Mouse (Mus musculus) embryonic facial prominence, embryonic 15.5 days (tissue): ENCODE data around the gene Pdcl2. TPM values are rescaled to one million over a fixed set of nuclear protein-coding genes. Genes with fewer than 3 reads are reported as not detected.

Experiments used
- ATAC-seq: fragments of 200-750 bp; cut with Nextera tagmentation; 2 replicates; pipeline ENCODE4 v1.8.0; 2017; ENCODE audit warnings: low read depth, moderate TSS enrichment; ENCODE audit not compliant: insufficient number of reproducible peaks, low FRiP score, low TSS enrichment
- H3K27ac ChIP-seq: fragments of 300-500 bp; sonication (generic); replicated peaks from 2 replicates; pipeline ENCODE4 v1.5.1; 2015; ENCODE audit warnings: mild to moderate bottlenecking, inconsistent platforms
- H3K27me3 ChIP-seq: fragments of 300-500 bp; sonication (generic); 2 replicates; pipeline ENCODE4 v1.6.1; 2015; ENCODE audit warnings: inconsistent platforms
- H3K36me3 ChIP-seq: fragments of 300-500 bp; sonication (generic); 2 replicates; pipeline ENCODE4 v1.6.1; 2015; ENCODE audit warnings: mild to moderate bottlenecking, inconsistent platforms
- H3K4me1 ChIP-seq: fragments of 300-500 bp; sonication (generic); 2 replicates; pipeline ENCODE4 v1.6.1; 2015; ENCODE audit warnings: inconsistent platforms
- H3K4me2 ChIP-seq: fragments of 300-500 bp; sonication (generic); replicated peaks from 2 replicates; pipeline ENCODE4 v1.6.1; 2015; ENCODE audit warnings: mild to moderate bottlenecking, inconsistent platforms
- H3K4me3 ChIP-seq: fragments of 300-500 bp; sonication (generic); replicated peaks from 2 replicates; pipeline ENCODE4 v1.5.1; 2015; ENCODE audit warnings: mild to moderate bottlenecking, inconsistent platforms
- H3K9ac ChIP-seq: fragments of 300-500 bp; sonication (generic); 2 replicates; pipeline ENCODE4 v1.6.1; 2015; ENCODE audit warnings: inconsistent platforms
- H3K9me3 ChIP-seq: fragments of 300-500 bp; sonication (generic); replicated peaks from 2 replicates; pipeline ENCODE4 v1.6.1; 2016; ENCODE audit warnings: inconsistent platforms
- WGBS: fragments of 180-500 bp; shearing (Covaris S2); methylation state at CpG from one replicate; pipeline ENCODE4 v1.1.7; 2015; 5-methylcytosine and 5-hydroxymethylcytosine counted together
- polyA plus RNA-seq: library from polyadenylated mRNA; unstranded; fragments of >200 nt; fragmentation: Nextera tagmentation; extraction: Ambion mirVana; gene quantifications from 2 replicates; pipeline ENCODE4 v1.2.1, GENCODE M21; 2015

Gene Pdcl2
- polyA plus RNA-seq, 1 experiment from 2014 or later = not detected

GRCm38 (mm10) chr5:76303379-76303744 is 27.6 kb downstream of the Pdcl2 start:
- WGBS = 2% methylated on average over 11 of the region's 11 CpGs

GRCm38 (mm10) chr5:76302009-76302408 is 28.9 kb downstream of the Pdcl2 start:
- H3K4me1 ChIP-seq = peaks cover 6% of the 10 kb centered on the region; the same call in 1 of the 2 replicates
- no peaks in the 10 kb centered on the region for H3K27me3 ChIP-seq
- no peak overlapping the region for H3K4me3 ChIP-seq
- WGBS = 77% methylated on average over 2 of the region's 2 CpGs
- no peaks in the 10 kb centered on the region for H3K9me3 ChIP-seq
- H3K9ac ChIP-seq = no peak overlapping the region
- ATAC-seq = no peak
- H3K36me3 ChIP-seq = no peaks in the 10 kb centered on the region
- H3K27ac ChIP-seq = no peak overlapping the region
- no peak overlapping the region for H3K4me2 ChIP-seq

More at GRCm38 (mm10) chr5:76303379-76303744, 27.6 kb downstream of the Pdcl2 start:
- Histone ChIP-seq H3K4me1 (peaks cover 6% of the 10 kb centered on the region; the same call in 1 of the 2 replicates), H3K27me3 (no peaks in the 10 kb centered on the region), H3K36me3 (no peaks in the 10 kb centered on the region), H3K9ac (peak overlapping the region; percentile 90), H3K4me2 (peak overlapping the region; percentile 87), H3K4me3 (peak overlapping the region; percentile 96), H3K9me3 (no peaks in the 10 kb centered on the region), H3K27ac (peak overlapping the region; percentile 98)
- no peak for ATAC-seq

GRCm38 (mm10) chr5:76289234-76289691 is 41.7 kb downstream of the Pdcl2 start:
- Histone ChIP-seq H3K9me3 (no peaks in the 10 kb centered on the region), H3K4me1 (no peaks in the 10 kb centered on the region), H3K4me3 (no peak overlapping the region), H3K27me3 (no peaks in the 10 kb centered on the region), H3K4me2 (no peak overlapping the region), H3K36me3 (no peaks in the 10 kb centered on the region), H3K27ac (no peak overlapping the region), H3K9ac (no peak overlapping the region)
- no peak for ATAC-seq
- WGBS = 85% methylated on average over 8 of the region's 8 CpGs

- 91% methylated on average over 3 of the region's 3 CpGs for WGBS
Measured at GRCm38 (mm10) chr5:76288256-76288655, 42.7 kb downstream of the Pdcl2 start.

GRCm38 (mm10) chr5:76287062-76287461 is 43.9 kb downstream of the Pdcl2 start:
- Histone ChIP-seq H3K4me2 (no peak overlapping the region), H3K27ac (no peak overlapping the region), H3K4me3 (no peak overlapping the region), H3K4me1 (no peaks in the 10 kb centered on the region), H3K9ac (no peak overlapping the region), H3K27me3 (no peaks in the 10 kb centered on the region), H3K36me3 (no peaks in the 10 kb centered on the region), H3K9me3 (no peaks in the 10 kb centered on the region)
- 72% methylated on average over 5 of the region's 5 CpGs for WGBS
- ATAC-seq = no peak

More at GRCm38 (mm10) chr5:76288256-76288655, 42.7 kb downstream of the Pdcl2 start:
- Histone ChIP-seq H3K9ac (no peak overlapping the region), H3K9me3 (no peaks in the 10 kb centered on the region), H3K36me3 (no peaks in the 10 kb centered on the region), H3K4me3 (no peak overlapping the region), H3K4me1 (no peaks in the 10 kb centered on the region), H3K4me2 (no peak overlapping the region), H3K27ac (no peak overlapping the region), H3K27me3 (no peaks in the 10 kb centered on the region)
- no peak for ATAC-seq

GRCm38 (mm10) chr5:76285699-76286098 is 45.3 kb downstream of the Pdcl2 start:
- Histone ChIP-seq H3K27ac (no peak overlapping the region), H3K4me1 (peaks cover 2% of the 10 kb centered on the region; the same call in 1 of the 2 replicates), H3K36me3 (no peaks in the 10 kb centered on the region), H3K9me3 (no peaks in the 10 kb centered on the region), H3K9ac (no peak overlapping the region), H3K27me3 (no peaks in the 10 kb centered on the region), H3K4me3 (no peak overlapping the region), H3K4me2 (no peak overlapping the region)
- ATAC-seq = no peak
- WGBS = 59% methylated on average over 4 of the region's 4 CpGs

- Histone ChIP-seq H3K27me3 (no peaks in the 10 kb centered on the region), H3K4me1 (peaks cover 5% of the 10 kb centered on the region; the same call in 1 of the 2 replicates)
- whole genome bisulfite sequencing = 84% methylated on average over 1 of the region's 1 CpGs
Measured at GRCm38 (mm10) chr5:76283890-76284289, 47.1 kb downstream of the Pdcl2 start.

GRCm38 (mm10) chr5:76274977-76275376 is 56.0 kb downstream of the Pdcl2 start:
- no peak for ATAC-seq
- Histone ChIP-seq H3K27ac (no peak overlapping the region), H3K9me3 (no peaks in the 10 kb centered on the region), H3K4me1 (no peaks in the 10 kb centered on the region), H3K9ac (no peak overlapping the region), H3K4me3 (no peak overlapping the region), H3K36me3 (0 out of 2 replicates have a peak, but pooled peaks cover 3% of the 10 kb centered on the region), H3K4me2 (no peak overlapping the region), H3K27me3 (no peaks in the 10 kb centered on the region)
- WGBS = 79% methylated on average over 4 of the region's 4 CpGs

More at GRCm38 (mm10) chr5:76283890-76284289, 47.1 kb downstream of the Pdcl2 start:
- Histone ChIP-seq H3K36me3 (no peaks in the 10 kb centered on the region), H3K4me3 (no peak overlapping the region), H3K9me3 (no peaks in the 10 kb centered on the region), H3K4me2 (no peak overlapping the region), H3K27ac (no peak overlapping the region), H3K9ac (no peak overlapping the region)
- no peak for ATAC-seq

Other genes with a start within 250 kb of the Pdcl2 start
- gene Srd5a3, start 190.9 kb downstream of the Pdcl2 start, polyA plus RNA-seq = 34.2 and 36.1 TPM in 2 replicates
- 94.0 and 99.9 TPM in 2 replicates for gene Tmem165, start 147.3 kb downstream of the Pdcl2 start, polyA plus RNA-seq
- gene Clock, start 26.4 kb downstream of the Pdcl2 start, polyA plus RNA-seq = 11.8 and 12.7 TPM in 2 replicates
- 0.42 and 0.61 TPM in 2 replicates for gene Nmu, start 32.6 kb upstream of the Pdcl2 start, polyA plus RNA-seq
- gene Gm7271, start 152.9 kb upstream of the Pdcl2 start, polyA plus RNA-seq = not detected in 2 replicates
- 29.7 and 30.3 TPM in 2 replicates for gene Exoc1, start 198.2 kb upstream of the Pdcl2 start, polyA plus RNA-seq